Mouse (Mus musculus): ENCODE results near the gene Dxo. TPM values are rescaled to one million over a fixed set of nuclear protein-coding genes. Genes with fewer than 3 reads are reported as not detected.
"Not testable (repeated sequence)": the region's sequence is repeated elsewhere in the genome, so short reads cannot be mapped to it uniquely, and the experiment has no call there.

The Dxo gene
- total RNA-seq (2018; cell fraction: chromatin; rRNA removed), result 10 to 100 TPM; 12.6 to 96.8 (median 44.3) TPM
- total RNA-seq (2018; cell fraction: cytosol; rRNA removed), result 10 to 100 TPM in 25 of 26 experiments, 1 to 10 TPM in 1; 9.8 to 18.8 (median 15.1) TPM
- total RNA-seq (2018; cell fraction: nucleus; rRNA removed), result 10 to 100 TPM; 18.8 to 85.0 (median 43.6) TPM
- 13.6 to 19.8 TPM (median 15.8 TPM) in 3 replicates for polyA plus RNA-seq (2018)

GRCm38 (mm10) chr17:34836856-34837221 lies at the start of gene Dxo, which contains the start of gene Stk19:
TSS of gene Dxo (plus strand) at chr17:34837019.
TSS of gene Stk19 (minus strand) at chr17:34836945.
- Histone ChIP-seq H3K36me3 (ENCODE audit: inconsistent target) (peaks cover 43% of the 10 kb centered on the region), H3K27ac (peak within 1 kb of the TSS; percentile 65), H3K4me3 (ENCODE audit: inconsistent target) (peak within 1 kb of the TSS; percentile 96), H3K79me2 (ENCODE audit: inconsistent target) (peaks cover 52% of the 10 kb centered on the region)
- WGBS (ENCODE audit: missing documents), result 1% methylated on average over 34 of the region's 40 CpGs

- 80% methylated on average over 9 of the region's 10 CpGs for WGBS (ENCODE audit: missing documents)
- Histone ChIP-seq H3K36me3 (ENCODE audit: inconsistent target) (no peaks in the 10 kb centered on the region), H3K27ac (no peak overlapping the region), H3K4me3 (ENCODE audit: inconsistent target) (no peak overlapping the region), H3K79me2 (ENCODE audit: inconsistent target) (no peaks in the 10 kb centered on the region)
These were observed 41.8 kb upstream of the Dxo start for GRCm38 (mm10) chr17:34795016-34795415.

GRCm38 (mm10) chr17:34795633-34796032 lies 41.2 kb upstream of the Dxo start:
- Histone ChIP-seq H3K4me3 (ENCODE audit: inconsistent target) (no peak overlapping the region), H3K27ac (no peak overlapping the region), H3K79me2 (ENCODE audit: inconsistent target) (no peaks in the 10 kb centered on the region), H3K36me3 (ENCODE audit: inconsistent target) (no peaks in the 10 kb centered on the region)
- 65% methylated on average over 9 of the region's 9 CpGs for WGBS (ENCODE audit: missing documents)

GRCm38 (mm10) chr17:34796311-34797140 lies 40.3 kb upstream of the Dxo start:
- Histone ChIP-seq H3K36me3 (ENCODE audit: inconsistent target) (no peaks in the 10 kb centered on the region), H3K4me3 (ENCODE audit: inconsistent target) (no peak overlapping the region), H3K27ac (no peak overlapping the region), H3K79me2 (ENCODE audit: inconsistent target) (no peaks in the 10 kb centered on the region)
- WGBS (ENCODE audit: missing documents), result 91% methylated on average over 8 of the region's 8 CpGs

- WGBS (ENCODE audit: missing documents), result 92% methylated on average over 10 of the region's 10 CpGs
- H3K79me2 ChIP-seq (ENCODE audit: inconsistent target); H3K36me3 ChIP-seq (ENCODE audit: inconsistent target); H3K4me3 ChIP-seq (ENCODE audit: inconsistent target); H3K27ac ChIP-seq: not testable (repeated sequence)
These were observed 39.4 kb upstream of the Dxo start for GRCm38 (mm10) chr17:34797211-34797995.

- not testable (repeated sequence) for H3K79me2 ChIP-seq (ENCODE audit: inconsistent target); H3K27ac ChIP-seq; H3K36me3 ChIP-seq (ENCODE audit: inconsistent target); H3K4me3 ChIP-seq (ENCODE audit: inconsistent target)
- WGBS (ENCODE audit: missing documents), result 80% methylated on average over 6 of the region's 7 CpGs
These were observed 38.7 kb upstream of the Dxo start for GRCm38 (mm10) chr17:34798071-34798470.

GRCm38 (mm10) chr17:34798866-34799530 lies 37.8 kb upstream of the Dxo start:
- no peaks in the 10 kb centered on the region for H3K79me2 ChIP-seq (ENCODE audit: inconsistent target)
- H3K36me3 ChIP-seq (ENCODE audit: inconsistent target), result no peaks in the 10 kb centered on the region
- 95% methylated on average over 14 of the region's 17 CpGs for WGBS (ENCODE audit: missing documents)
- H3K4me3 ChIP-seq (ENCODE audit: inconsistent target), result no peak overlapping the region
- H3K27ac ChIP-seq, result no peak overlapping the region

GRCm38 (mm10) chr17:34799531-34799925 lies 37.3 kb upstream of the Dxo start:
- Histone ChIP-seq H3K79me2 (ENCODE audit: inconsistent target) (no peaks in the 10 kb centered on the region), H3K4me3 (ENCODE audit: inconsistent target) (no peak overlapping the region), H3K36me3 (ENCODE audit: inconsistent target) (no peaks in the 10 kb centered on the region), H3K27ac (no peak overlapping the region)
- WGBS (ENCODE audit: missing documents), result 81% methylated on average over 4 of the region's 4 CpGs

- not testable (repeated sequence) for H3K27ac ChIP-seq; H3K4me3 ChIP-seq (ENCODE audit: inconsistent target); H3K36me3 ChIP-seq (ENCODE audit: inconsistent target); H3K79me2 ChIP-seq (ENCODE audit: inconsistent target)
- 93% methylated on average over 9 of the region's 16 CpGs for WGBS (ENCODE audit: missing documents)
These were observed 36.0 kb upstream of the Dxo start for GRCm38 (mm10) chr17:34800781-34801305.

- not testable (repeated sequence) for H3K27ac ChIP-seq; H3K79me2 ChIP-seq (ENCODE audit: inconsistent target); H3K36me3 ChIP-seq (ENCODE audit: inconsistent target); H3K4me3 ChIP-seq (ENCODE audit: inconsistent target)
- WGBS (ENCODE audit: missing documents), result 96% methylated on average over 7 of the region's 9 CpGs
These were observed 34.1 kb upstream of the Dxo start for GRCm38 (mm10) chr17:34802756-34803155.

- not testable (repeated sequence) for H3K79me2 ChIP-seq (ENCODE audit: inconsistent target); H3K4me3 ChIP-seq (ENCODE audit: inconsistent target); H3K27ac ChIP-seq; H3K36me3 ChIP-seq (ENCODE audit: inconsistent target)
- 93% methylated on average over 6 of the region's 6 CpGs for WGBS (ENCODE audit: missing documents)
These were observed 33.5 kb upstream of the Dxo start for GRCm38 (mm10) chr17:34803367-34803766.

GRCm38 (mm10) chr17:34804301-34804700 lies 32.5 kb upstream of the Dxo start, which contains the start of gene Cyp21a1:
TSS of gene Cyp21a1 (minus strand) at chr17:34804561.
- H3K79me2 ChIP-seq (ENCODE audit: inconsistent target); H3K36me3 ChIP-seq (ENCODE audit: inconsistent target); H3K4me3 ChIP-seq (ENCODE audit: inconsistent target); H3K27ac ChIP-seq: not testable (repeated sequence)
- WGBS (ENCODE audit: missing documents), result no CpG with 5 or more reads among the region's 6 CpGs

- Histone ChIP-seq H3K36me3 (ENCODE audit: inconsistent target) (no peaks in the 10 kb centered on the region), H3K79me2 (ENCODE audit: inconsistent target) (no peaks in the 10 kb centered on the region), H3K27ac (no peak overlapping the region), H3K4me3 (ENCODE audit: inconsistent target) (no peak overlapping the region)
- WGBS (ENCODE audit: missing documents), result 72% methylated on average over 6 of the region's 6 CpGs
These were observed 31.8 kb upstream of the Dxo start for GRCm38 (mm10) chr17:34804871-34805562.

GRCm38 (mm10) chr17:34807176-34807575 lies 29.6 kb upstream of the Dxo start:
- no peaks in the 10 kb centered on the region for H3K36me3 ChIP-seq (ENCODE audit: inconsistent target)
- no peak overlapping the region for H3K27ac ChIP-seq
- no peak overlapping the region for H3K4me3 ChIP-seq (ENCODE audit: inconsistent target)
- WGBS (ENCODE audit: missing documents), result 66% methylated on average over 3 of the region's 3 CpGs
- no peaks in the 10 kb centered on the region for H3K79me2 ChIP-seq (ENCODE audit: inconsistent target)
